Mouse (Mus musculus): ENCODE results near the gene Ugt1a9. TPM values are rescaled to one million over a fixed set of nuclear protein-coding genes. Genes with fewer than 3 reads are reported as not detected.

Gene Ugt1a9
- polyA plus RNA-seq, 1 experiment from 2014 or later: not detected

- no peak for ATAC-seq
- Histone ChIP-seq H3K27me3 (replicated peaks; ENCODE audit: control insufficient read depth, insufficient read depth, low read length) (no peaks in the 10 kb centered on the region), H3K9ac (replicated peaks; ENCODE audit: low read depth, low read length) (no peak overlapping the region), H3K9me3 (ENCODE audit: control insufficient read depth, low read length) (peaks cover 76% of the 10 kb centered on the region), H3K27ac (ENCODE audit: low read length) (no peak overlapping the region), H3K4me1 (replicated peaks; ENCODE audit: control insufficient read depth, insufficient read depth, low read length) (no peaks in the 10 kb centered on the region), H3K4me3 (replicated peaks; ENCODE audit: low read length) (no peak overlapping the region), H3K4me2 (ENCODE audit: low read length) (no peak overlapping the region), H3K36me3 (ENCODE audit: control insufficient read depth, insufficient read depth) (no peaks in the 10 kb centered on the region)
- WGBS: 69% methylated on average over 7 of the region's 7 CpGs
Measured at GRCm38 (mm10) chr1:88228121-88228520, 157.5 kb downstream of the Ugt1a9 start.

GRCm38 (mm10) chr1:88229566-88229965 is 159.0 kb downstream of the Ugt1a9 start:
- H3K36me3 ChIP-seq (ENCODE audit: control insufficient read depth, insufficient read depth): no peaks in the 10 kb centered on the region
- no peak for ATAC-seq
- 80% methylated on average over 3 of the region's 3 CpGs for whole genome bisulfite sequencing

DNA sequence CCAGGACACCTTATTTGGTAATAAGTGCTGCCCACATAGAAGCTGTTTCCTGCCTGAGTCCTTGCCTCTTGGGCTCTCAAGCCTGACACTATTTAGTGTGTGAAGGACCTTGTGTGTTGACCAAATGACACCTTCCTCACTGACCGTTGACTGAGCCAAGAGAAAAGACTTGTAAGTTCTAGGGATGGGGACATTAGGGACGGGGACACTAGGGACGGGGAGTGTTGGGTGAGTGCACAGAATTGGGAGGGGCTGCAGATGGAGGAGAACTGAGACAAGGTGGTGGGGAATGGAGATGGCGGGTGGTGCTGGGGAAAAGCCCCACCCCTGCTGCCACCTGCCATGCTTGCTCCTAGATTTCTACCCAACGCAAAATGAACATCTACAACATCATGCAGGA is 159.4 kb downstream of the Ugt1a9 start:
- no peak for ATAC-seq
- Histone ChIP-seq H3K27ac (ENCODE audit: low read length) (no peak overlapping the region), H3K4me1 (replicated peaks; ENCODE audit: control insufficient read depth, insufficient read depth, low read length) (no peaks in the 10 kb centered on the region), H3K27me3 (replicated peaks; ENCODE audit: control insufficient read depth, insufficient read depth, low read length) (no peaks in the 10 kb centered on the region), H3K4me3 (replicated peaks; ENCODE audit: low read length) (no peak overlapping the region), H3K9ac (replicated peaks; ENCODE audit: low read depth, low read length) (no peak overlapping the region), H3K4me2 (ENCODE audit: low read length) (no peak overlapping the region), H3K36me3 (ENCODE audit: control insufficient read depth, insufficient read depth) (no peaks in the 10 kb centered on the region), H3K9me3 (ENCODE audit: control insufficient read depth, low read length) (peaks cover 92% of the 10 kb centered on the region)
- 85% methylated on average over 5 of the region's 5 CpGs for WGBS

More at GRCm38 (mm10) chr1:88229566-88229965, 159.0 kb downstream of the Ugt1a9 start:
- peaks cover 88% of the 10 kb centered on the region for H3K9me3 ChIP-seq (ENCODE audit: control insufficient read depth, low read length)
- no peaks in the 10 kb centered on the region for H3K27me3 ChIP-seq (replicated peaks; ENCODE audit: control insufficient read depth, insufficient read depth, low read length)
- no peaks in the 10 kb centered on the region for H3K4me1 ChIP-seq (replicated peaks; ENCODE audit: control insufficient read depth, insufficient read depth, low read length)
- no peak overlapping the region for H3K9ac ChIP-seq (replicated peaks; ENCODE audit: low read depth, low read length)
- H3K27ac ChIP-seq (ENCODE audit: low read length): no peak overlapping the region
- no peak overlapping the region for H3K4me2 ChIP-seq (ENCODE audit: low read length)
- no peak overlapping the region for H3K4me3 ChIP-seq (replicated peaks; ENCODE audit: low read length)

DNA sequence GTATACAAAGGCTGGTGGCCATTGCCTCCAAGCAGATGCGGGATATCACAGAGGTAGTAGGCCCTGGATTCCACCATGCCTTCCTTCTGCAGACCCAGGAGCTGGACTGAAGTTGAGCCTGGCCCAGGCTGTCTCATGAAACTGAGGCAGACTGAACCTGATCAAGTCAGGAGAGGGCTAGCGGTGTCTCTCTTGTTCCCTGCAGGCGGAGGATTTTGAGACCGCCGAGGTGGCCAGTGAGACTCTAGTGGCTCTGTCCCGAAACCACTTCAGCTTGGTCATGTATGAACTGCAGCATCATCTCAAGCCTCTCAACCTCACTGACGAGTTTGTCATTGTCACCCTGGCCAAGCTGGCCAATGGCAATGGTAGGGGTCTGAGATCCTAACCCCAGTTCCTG is 159.8 kb downstream of the Ugt1a9 start:
- Histone ChIP-seq H3K9ac (replicated peaks; ENCODE audit: low read depth, low read length) (no peak overlapping the region), H3K27me3 (replicated peaks; ENCODE audit: control insufficient read depth, insufficient read depth, low read length) (no peaks in the 10 kb centered on the region), H3K4me3 (replicated peaks; ENCODE audit: low read length) (no peak overlapping the region), H3K4me1 (replicated peaks; ENCODE audit: control insufficient read depth, insufficient read depth, low read length) (no peaks in the 10 kb centered on the region), H3K4me2 (ENCODE audit: low read length) (no peak overlapping the region), H3K27ac (ENCODE audit: low read length) (no peak overlapping the region), H3K9me3 (ENCODE audit: control insufficient read depth, low read length) (peaks cover 95% of the 10 kb centered on the region), H3K36me3 (ENCODE audit: control insufficient read depth, insufficient read depth) (no peaks in the 10 kb centered on the region)
- 71% methylated on average over 7 of the region's 7 CpGs for WGBS
- ATAC-seq: no peak

DNA sequence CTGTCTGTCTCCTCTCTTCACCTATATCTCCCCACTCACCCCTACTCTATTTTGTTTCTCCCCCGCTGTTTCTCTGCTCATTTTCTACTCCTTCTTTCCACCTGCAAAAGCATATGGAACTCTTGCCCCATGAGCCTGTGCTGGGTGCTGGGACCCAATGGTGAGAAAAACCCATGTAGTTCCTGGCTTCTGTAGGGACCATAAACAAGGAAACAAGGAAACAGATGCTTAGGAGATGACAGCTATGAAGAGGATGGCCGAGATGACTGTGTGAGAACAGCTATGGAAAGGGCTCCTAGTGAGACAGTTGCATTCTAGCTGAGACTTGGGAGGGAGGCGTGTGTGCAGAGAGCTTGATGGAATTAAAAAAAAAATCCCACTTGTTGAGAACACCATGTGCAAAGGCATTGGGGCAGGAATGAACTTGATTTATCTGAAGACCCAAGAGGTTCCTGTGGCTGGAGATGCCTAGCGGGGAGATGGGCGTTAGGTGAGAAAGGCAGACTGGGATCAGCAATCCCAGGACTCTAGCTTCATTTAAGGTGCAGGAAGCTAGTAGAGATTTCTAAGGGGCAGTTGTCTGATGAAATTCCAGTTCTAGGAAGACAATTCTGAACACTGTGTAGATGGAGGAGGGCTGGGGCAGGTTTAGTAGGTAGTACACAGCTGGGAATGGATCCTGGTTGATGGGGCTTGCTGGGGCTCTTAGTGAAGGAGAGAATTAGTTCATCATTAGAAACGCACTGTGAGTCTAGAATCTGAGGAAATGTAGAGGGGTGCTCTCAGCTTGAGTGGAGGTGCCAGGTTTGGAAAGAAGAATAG is 160.6 kb downstream of the Ugt1a9 start:
- Histone ChIP-seq H3K27ac (ENCODE audit: low read length) (no peak overlapping the region), H3K4me1 (replicated peaks; ENCODE audit: control insufficient read depth, insufficient read depth, low read length) (no peaks in the 10 kb centered on the region), H3K9me3 (ENCODE audit: control insufficient read depth, low read length) (peaks cover 94% of the 10 kb centered on the region), H3K27me3 (replicated peaks; ENCODE audit: control insufficient read depth, insufficient read depth, low read length) (no peaks in the 10 kb centered on the region), H3K4me2 (ENCODE audit: low read length) (no peak overlapping the region), H3K36me3 (ENCODE audit: control insufficient read depth, insufficient read depth) (no peaks in the 10 kb centered on the region), H3K9ac (replicated peaks; ENCODE audit: low read depth, low read length) (no peak overlapping the region), H3K4me3 (replicated peaks; ENCODE audit: low read length) (no peak overlapping the region)
- 76% methylated on average over 6 of the region's 6 CpGs for WGBS
- ATAC-seq: no peak

DNA sequence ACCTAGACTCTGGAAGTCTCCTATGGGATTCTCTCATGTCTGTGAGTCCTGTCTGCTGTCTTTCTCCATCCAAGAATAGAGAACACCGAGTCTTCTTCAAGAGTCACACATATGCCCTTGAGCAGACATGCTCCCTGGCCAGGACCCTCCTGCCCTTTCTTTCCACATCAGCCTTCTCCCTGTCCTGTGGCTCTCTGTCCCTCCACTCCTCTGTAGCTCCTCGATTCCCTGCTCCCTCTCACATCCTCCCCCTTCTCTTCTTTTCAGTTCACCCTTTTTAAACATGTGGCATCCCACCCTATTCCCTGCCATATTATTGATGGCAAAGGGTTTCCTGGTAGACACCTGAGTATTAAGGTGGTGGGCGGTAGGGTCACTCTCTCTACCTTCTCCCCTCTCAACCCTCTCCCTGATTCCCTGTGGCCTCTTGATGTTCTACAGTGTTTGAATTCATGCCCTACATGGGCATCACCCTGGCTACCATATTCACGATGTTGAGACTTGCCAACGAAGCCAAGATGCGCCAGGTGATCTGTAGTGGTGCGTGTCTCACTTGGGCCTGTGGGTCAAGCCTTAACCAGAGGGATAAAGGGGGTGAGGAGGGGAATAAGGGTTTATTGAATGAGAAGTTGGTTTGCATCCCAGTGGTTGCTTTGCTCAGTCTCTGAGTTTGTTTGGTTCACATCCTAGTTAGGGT is 161.4 kb downstream of the Ugt1a9 start:
- no peak overlapping the region for H3K4me3 ChIP-seq (replicated peaks; ENCODE audit: low read length)
- H3K4me2 ChIP-seq (ENCODE audit: low read length): no peak overlapping the region
- H3K9ac ChIP-seq (replicated peaks; ENCODE audit: low read depth, low read length): no peak overlapping the region
- H3K27me3 ChIP-seq (replicated peaks; ENCODE audit: control insufficient read depth, insufficient read depth, low read length): no peaks in the 10 kb centered on the region
- H3K36me3 ChIP-seq (ENCODE audit: control insufficient read depth, insufficient read depth): no peaks in the 10 kb centered on the region
- peaks cover 91% of the 10 kb centered on the region for H3K9me3 ChIP-seq (ENCODE audit: control insufficient read depth, low read length)
- H3K27ac ChIP-seq (ENCODE audit: low read length): no peak overlapping the region
- WGBS: 68% methylated on average over 7 of the region's 7 CpGs
- H3K4me1 ChIP-seq (replicated peaks; ENCODE audit: control insufficient read depth, insufficient read depth, low read length): no peaks in the 10 kb centered on the region
- no peak for ATAC-seq

DNA sequence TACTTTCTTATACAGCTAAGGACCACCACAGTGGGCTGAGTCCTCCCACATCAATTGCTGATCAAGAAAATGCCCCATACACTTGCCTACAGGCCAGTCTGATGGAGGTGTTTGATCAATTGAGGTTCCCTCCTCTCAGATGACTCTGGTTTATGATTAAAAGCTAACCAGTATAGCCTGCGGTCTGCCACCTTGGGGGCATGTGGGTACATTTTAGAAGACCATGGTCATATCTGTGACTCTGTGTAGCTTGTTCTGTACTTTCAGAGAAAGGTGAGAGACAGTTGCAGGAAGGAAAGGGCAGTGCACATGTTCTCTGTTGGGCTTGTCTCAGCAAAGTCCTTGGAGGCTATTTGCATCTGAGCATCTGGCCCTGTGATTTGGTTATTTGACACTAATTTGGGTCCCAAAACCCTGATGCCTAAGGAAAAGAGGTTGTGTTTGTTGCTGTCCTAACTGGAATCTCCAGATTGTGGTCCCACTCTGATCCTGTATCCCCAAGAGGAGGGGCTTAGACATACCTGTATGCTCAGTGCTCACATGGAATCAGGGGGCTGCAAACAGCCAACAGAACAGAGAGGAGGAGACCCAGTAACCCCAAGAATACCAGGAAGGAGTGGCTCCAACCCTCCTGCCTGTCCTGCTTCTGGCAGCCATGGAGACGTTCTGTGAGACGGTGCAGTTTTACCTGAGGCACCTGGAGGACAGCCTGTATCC is 162.2 kb downstream of the Ugt1a9 start:
- Histone ChIP-seq H3K4me1 (replicated peaks; ENCODE audit: control insufficient read depth, insufficient read depth, low read length) (no peaks in the 10 kb centered on the region), H3K36me3 (ENCODE audit: control insufficient read depth, insufficient read depth) (no peaks in the 10 kb centered on the region), H3K4me3 (replicated peaks; ENCODE audit: low read length) (no peak overlapping the region), H3K4me2 (ENCODE audit: low read length) (no peak overlapping the region), H3K27ac (ENCODE audit: low read length) (no peak overlapping the region), H3K9me3 (ENCODE audit: control insufficient read depth, low read length) (peaks cover 91% of the 10 kb centered on the region), H3K27me3 (replicated peaks; ENCODE audit: control insufficient read depth, insufficient read depth, low read length) (no peaks in the 10 kb centered on the region), H3K9ac (replicated peaks; ENCODE audit: low read depth, low read length) (no peak overlapping the region)
- 60% methylated on average over 3 of the region's 3 CpGs for WGBS
- ATAC-seq: no peak

GRCm38 (mm10) chr1:88233421-88234247 is 163.0 kb downstream of the Ugt1a9 start:
- H3K27me3 ChIP-seq (replicated peaks; ENCODE audit: control insufficient read depth, insufficient read depth, low read length): no peaks in the 10 kb centered on the region
- no peak overlapping the region for H3K4me2 ChIP-seq (ENCODE audit: low read length)
- WGBS: 67% methylated on average over 14 of the region's 14 CpGs
- no peak overlapping the region for H3K4me3 ChIP-seq (replicated peaks; ENCODE audit: low read length)
- no peaks in the 10 kb centered on the region for H3K4me1 ChIP-seq (replicated peaks; ENCODE audit: control insufficient read depth, insufficient read depth, low read length)
- no peaks in the 10 kb centered on the region for H3K36me3 ChIP-seq (ENCODE audit: control insufficient read depth, insufficient read depth)
- H3K9ac ChIP-seq (replicated peaks; ENCODE audit: low read depth, low read length): no peak overlapping the region
- no peak overlapping the region for H3K27ac ChIP-seq (ENCODE audit: low read length)
- peaks cover 92% of the 10 kb centered on the region for H3K9me3 ChIP-seq (ENCODE audit: control insufficient read depth, low read length)
- ATAC-seq: 0 out of 2 replicates have a peak, but pooled peaks have one; percentile 3
